Mouse (Mus musculus) E14TG2a.4 (cell line): Measurements from ENCODE around the gene Olfm3.

Source experiments
- CTCF ChIP-seq: conservative IDR thresholded peaks from 2 replicates; pipeline ENCODE4 v1.5.1; 2014; ENCODE audit warnings: low read length
- POU5F1 ChIP-seq: IDR thresholded peaks from 2 replicates; pipeline ENCODE4 v1.6.1; 2014; ENCODE audit warnings: low read length, borderline replicate concordance

DNA sequence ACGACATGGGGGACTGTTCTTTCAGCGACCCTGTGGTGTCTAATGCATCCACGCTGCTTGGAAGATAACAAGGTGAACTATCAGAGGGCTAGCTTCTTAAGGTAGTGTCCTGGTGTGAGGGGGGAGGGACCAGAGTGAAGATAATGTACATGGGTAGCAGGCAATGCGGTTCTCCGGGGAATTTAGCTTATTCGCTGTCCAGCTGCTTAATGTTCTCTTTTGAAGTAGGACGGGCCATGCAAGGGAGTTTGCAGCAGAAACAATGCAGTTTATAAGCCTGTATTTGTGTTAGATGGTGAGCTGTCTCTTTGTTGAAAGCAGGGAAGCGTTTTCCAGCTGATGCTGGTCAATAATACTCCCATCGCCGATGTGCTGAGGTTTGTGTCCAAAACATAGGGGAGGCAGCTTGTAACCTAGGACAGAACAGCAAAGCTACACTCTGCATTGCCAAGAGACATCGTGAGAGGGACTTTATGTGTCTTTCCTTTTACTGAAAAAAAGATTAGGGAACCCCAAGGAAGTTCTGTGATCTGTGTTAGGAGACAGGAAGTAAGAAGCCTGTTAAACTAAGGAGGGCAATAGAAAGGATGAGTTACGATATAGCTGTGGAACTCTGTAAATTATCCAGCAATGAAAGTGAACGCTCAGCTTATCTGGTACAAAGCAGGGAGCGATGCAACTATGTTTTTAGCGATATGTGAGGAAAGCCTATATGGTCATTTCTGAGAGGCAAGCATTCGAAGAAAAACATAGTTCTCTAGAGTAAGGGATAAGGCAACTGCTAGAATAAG, 950 bp downstream of the Olfm3 start:
- no peak for TF ChIP-seq CTCF
- no peak for TF ChIP-seq POU5F1
